Mouse (Mus musculus) MEL (cell line): ENCODE measurements around the gene Dffa. TPM values are rescaled to one million over a fixed set of nuclear protein-coding genes. Genes with fewer than 3 reads are reported as not detected.

ENCODE experiments used
- DNase-seq: peaks from one replicate; pipeline ENCODE4 v3.0.0; 2011; ENCODE audit warnings: low read depth, low spot score
- H3K27ac ChIP-seq: 2 replicates; pipeline ENCODE4 v1.5.1; 2012; ENCODE audit warnings: low read depth, mild to moderate bottlenecking, control low read depth, low read length, moderate library complexity; ENCODE audit not compliant: control insufficient read depth
- H3K27me3 ChIP-seq, 2 experiments: fragments of 150-350 bp in 1 of 2; sonication (generic) in 1 of 2; 2 replicates each; pipeline ENCODE4 v1.6.1; 2012; ENCODE audit warnings: low read length in 2 of 2, mild to moderate bottlenecking in 2 of 2, improper control_type of control experiment in 1 of 2, moderate library complexity in 1 of 2; ENCODE audit not compliant: insufficient read depth in 2 of 2, control insufficient read depth in 1 of 2
- H3K36me3 ChIP-seq, 2 experiments: 2 replicates each; pipeline ENCODE4 v1.6.1; 2012 to 2014; ENCODE audit warnings: low read length in 2 of 2, improper control_type of control experiment in 1 of 2, inconsistent platforms in 1 of 2, mild to moderate bottlenecking in 1 of 2; ENCODE audit not compliant: insufficient read depth in 2 of 2, control insufficient read depth in 1 of 2
- H3K4me1 ChIP-seq, 2 experiments: fragments of 150-350 bp in 1 of 2; sonication (generic) in 1 of 2; 2 replicates each; pipeline ENCODE4 v1.6.1; 2012; ENCODE audit warnings: low read length in 2 of 2, improper control_type of control experiment in 1 of 2, mild to moderate bottlenecking in 1 of 2; ENCODE audit not compliant: insufficient read depth in 2 of 2, control insufficient read depth in 1 of 2
- H3K4me3 ChIP-seq, 2 experiments: fragments of 150-350 bp in 1 of 2; sonication (generic) in 1 of 2; 2 replicates each; pipeline ENCODE4 v1.5.1; 2012; ENCODE audit warnings: low read depth in 2 of 2, low read length in 2 of 2, mild to moderate bottlenecking in 2 of 2, moderate library complexity in 2 of 2, control low read depth in 1 of 2, improper control_type of control experiment in 1 of 2; ENCODE audit not compliant: control insufficient read depth in 1 of 2, insufficient read depth in 1 of 2
- H3K79me2 ChIP-seq: 2 replicates; pipeline ENCODE4 v1.6.1; 2012; ENCODE audit warnings: mild to moderate bottlenecking, low read length, moderate library complexity; ENCODE audit not compliant: control insufficient read depth, poor library complexity, insufficient read depth
- H3K9ac ChIP-seq: 2 replicates; pipeline ENCODE4 v1.6.1; 2012; ENCODE audit warnings: low read depth, mild to moderate bottlenecking, control low read depth, low read length, moderate library complexity; ENCODE audit not compliant: control insufficient read depth, poor library complexity, severe bottlenecking
- H3K9me3 ChIP-seq: fragments of 150-350 bp; sonication (generic); replicated peaks from 2 replicates; pipeline ENCODE4 v1.6.1; 2012; ENCODE audit warnings: mild to moderate bottlenecking, low read length, improper control_type of control experiment, moderate library complexity; ENCODE audit not compliant: insufficient read depth
- CHD2 ChIP-seq: IDR thresholded peaks from 2 replicates; pipeline ENCODE4 v1.6.1; 2011; ENCODE audit warnings: low read length, improper control_type of control experiment
- HCFC1 ChIP-seq: IDR thresholded peaks from 2 replicates; pipeline ENCODE4 v1.6.1; 2012; ENCODE audit warnings: low read depth, mild to moderate bottlenecking, inconsistent platforms, low read length, improper control_type of control experiment, moderate library complexity
- MYC ChIP-seq: IDR thresholded peaks from 2 replicates; pipeline ENCODE4 v1.6.1; 2011; ENCODE audit warnings: low read depth, mild to moderate bottlenecking, low read length, improper control_type of control experiment, moderate library complexity
- NELFE ChIP-seq: IDR thresholded peaks from 2 replicates; pipeline ENCODE4 v1.6.1; 2011; ENCODE audit warnings: low read depth, low read length, improper control_type of control experiment
- POLR2A ChIP-seq, 2 experiments: IDR thresholded peaks; 2 replicates each; pipeline ENCODE4 v1.6.1; 2011 to 2012; ENCODE audit warnings: low read length in 2 of 2, mild to moderate bottlenecking in 2 of 2, control low read depth in 1 of 2, improper control_type of control experiment in 1 of 2, low read depth in 1 of 2, moderate library complexity in 1 of 2; ENCODE audit not compliant: control insufficient read depth in 1 of 2, insufficient read depth in 1 of 2, poor library complexity in 1 of 2
- POLR2AphosphoS2 ChIP-seq: IDR thresholded peaks from 2 replicates; pipeline ENCODE4 v1.6.1; 2011; ENCODE audit warnings: low read length, improper control_type of control experiment
- SIN3A ChIP-seq: IDR thresholded peaks from 2 replicates; pipeline ENCODE4 v1.6.1; 2012; ENCODE audit warnings: low read length, improper control_type of control experiment, inconsistent platforms
- TBP ChIP-seq: IDR thresholded peaks from 2 replicates; pipeline ENCODE4 v1.8.0; 2011; ENCODE audit warnings: low read depth, low read length, improper control_type of control experiment
- USF2 ChIP-seq, 2 experiments: IDR thresholded peaks; 2 replicates each; pipeline ENCODE4 v1.6.1; 2011 to 2012; ENCODE audit warnings: improper control_type of control experiment in 2 of 2, low read length in 2 of 2, borderline replicate concordance in 1 of 2, inconsistent platforms in 1 of 2, low read depth in 1 of 2, mild to moderate bottlenecking in 1 of 2; ENCODE audit not compliant: insufficient read depth in 1 of 2
- ZC3H11A ChIP-seq: IDR thresholded peaks from 2 replicates; pipeline ENCODE4 v1.6.1; 2012; ENCODE audit warnings: low read depth, mild to moderate bottlenecking, inconsistent platforms, low read length, improper control_type of control experiment
- polyA plus RNA-seq, 2 experiments: library from polyadenylated mRNA; stranded (reverse) in 1 of 2; unstranded in 1 of 2; fragments of >175 nt in 1 of 2; fragments of >200 nt in 1 of 2; gene quantifications; 2 replicates each; pipeline versions ENCODE4 v1.2.1 to v1.2.4; 2012; ENCODE audit warnings: low replicate concordance in 2 of 2, low read depth in 1 of 2; ENCODE audit not compliant: insufficient read length in 2 of 2, insufficient read depth in 1 of 2, missing spikeins in 1 of 2
- total RNA-seq: library from RNA; depleted of rRNA; stranded (reverse); fragments of 300-350 nt; gene quantifications from 2 replicates; pipeline ENCODE4 v1.2.3, GENCODE M21; 2012

Gene Dffa
- total and polyA plus RNA-seq, 3 experiments, result 20.2 to 33.0 TPM; not detected in 1

DNA sequence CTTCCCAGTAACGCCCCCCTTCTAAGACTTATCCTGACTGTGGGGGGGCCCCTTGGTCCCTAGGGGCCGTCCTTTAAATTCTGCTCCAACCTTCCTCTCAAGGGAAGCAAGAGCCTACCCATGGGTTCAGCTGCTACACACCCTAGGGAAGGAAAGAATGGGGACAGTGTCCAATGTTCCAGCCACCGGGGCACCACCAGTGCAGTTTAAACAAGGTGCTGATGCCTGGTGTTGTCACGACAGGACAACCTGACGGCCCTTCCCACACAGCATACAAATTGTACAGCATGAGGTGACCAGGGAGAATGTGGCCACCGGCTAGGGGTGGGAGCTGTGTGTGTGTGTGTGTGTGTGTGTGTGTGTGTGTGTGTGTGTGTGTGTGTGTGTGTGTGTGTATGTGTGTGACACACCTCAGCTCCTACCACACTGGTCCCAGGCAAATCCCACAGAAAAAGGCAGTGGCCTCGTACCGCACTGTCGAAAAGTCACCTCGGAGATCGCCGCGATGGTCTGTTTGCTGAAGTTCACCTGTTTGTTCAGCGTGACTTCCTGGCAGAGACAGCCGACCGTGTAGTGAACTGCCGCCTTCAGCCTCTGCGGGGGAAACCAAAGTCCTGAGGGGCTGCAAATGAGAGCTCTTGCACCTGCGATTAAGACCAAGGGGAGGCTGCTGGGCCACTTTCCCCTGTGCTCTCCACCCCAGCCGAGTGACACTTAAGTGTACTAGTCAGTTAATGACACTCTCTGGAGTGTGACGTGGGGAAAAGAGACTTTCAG lies 28.0 kb downstream of the Dffa start:
- DNase-seq, result no peak
- no peak overlapping the region for H3K27ac ChIP-seq
- H3K9me3 ChIP-seq, result no peaks in the 10 kb centered on the region
- peaks cover 7% of the 10 kb centered on the region for H3K79me2 ChIP-seq
- no peaks in the 10 kb centered on the region for H3K27me3 ChIP-seq
- H3K36me3 ChIP-seq, result peaks cover 0 to 2% of the 10 kb centered on the region in 2 experiments; a peak in 3 of 4 replicates
- peaks cover 2 to 7% of the 10 kb centered on the region in 2 experiments; a peak in 3 of 4 replicates for H3K4me1 ChIP-seq
- no peak overlapping the region for H3K4me3 ChIP-seq
- H3K9ac ChIP-seq, result no peak overlapping the region
- TF ChIP-seq NELFE (no peak), USF2 (IDR thresholded peaks at IDR 0.05; ENCODE audit: borderline replicate concordance in 1 of 2, insufficient read depth in 1 of 2, low read depth in 1 of 2, low read length in 2 of 2) (no peak), TBP (no peak), SIN3A (no peak), POLR2AphosphoS2 (no peak), ZC3H11A (no peak)

DNA sequence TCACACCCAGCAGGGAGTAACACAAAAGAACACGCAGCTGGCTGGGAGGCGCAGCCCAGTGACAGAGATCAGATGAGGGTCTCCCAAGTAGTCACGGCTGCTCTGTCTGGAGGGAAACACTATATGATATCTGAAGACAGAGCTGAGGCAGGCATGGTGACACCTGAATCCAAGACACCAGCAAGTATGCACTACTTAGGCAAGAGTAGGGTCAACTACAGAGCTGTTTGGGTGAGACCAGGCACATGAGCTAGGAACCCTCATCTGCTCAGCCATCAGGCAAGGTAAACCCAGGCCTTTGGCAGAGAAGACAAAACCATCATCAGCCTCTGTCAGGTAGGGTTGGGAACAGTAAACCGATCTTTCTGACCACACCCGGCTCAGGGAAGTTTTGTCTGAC lies 29.4 kb downstream of the Dffa start:
- H3K36me3 ChIP-seq, result peaks cover 0 to 2% of the 10 kb centered on the region in 2 experiments; a peak in 3 of 4 replicates
- peaks cover 2 to 7% of the 10 kb centered on the region in 2 experiments; a peak in 3 of 4 replicates for H3K4me1 ChIP-seq
- TF ChIP-seq MYC, result no peak
- no peak for TF ChIP-seq CHD2
- no peak for TF ChIP-seq HCFC1
- H3K79me2 ChIP-seq, result peaks cover 7% of the 10 kb centered on the region
- H3K27me3 ChIP-seq, result no peaks in the 10 kb centered on the region
- no peak overlapping the region for H3K27ac ChIP-seq
- no peak overlapping the region for H3K9ac ChIP-seq
- DNase-seq, result no peak
- no peak overlapping the region for H3K4me3 ChIP-seq
- H3K9me3 ChIP-seq, result no peaks in the 10 kb centered on the region

DNA sequence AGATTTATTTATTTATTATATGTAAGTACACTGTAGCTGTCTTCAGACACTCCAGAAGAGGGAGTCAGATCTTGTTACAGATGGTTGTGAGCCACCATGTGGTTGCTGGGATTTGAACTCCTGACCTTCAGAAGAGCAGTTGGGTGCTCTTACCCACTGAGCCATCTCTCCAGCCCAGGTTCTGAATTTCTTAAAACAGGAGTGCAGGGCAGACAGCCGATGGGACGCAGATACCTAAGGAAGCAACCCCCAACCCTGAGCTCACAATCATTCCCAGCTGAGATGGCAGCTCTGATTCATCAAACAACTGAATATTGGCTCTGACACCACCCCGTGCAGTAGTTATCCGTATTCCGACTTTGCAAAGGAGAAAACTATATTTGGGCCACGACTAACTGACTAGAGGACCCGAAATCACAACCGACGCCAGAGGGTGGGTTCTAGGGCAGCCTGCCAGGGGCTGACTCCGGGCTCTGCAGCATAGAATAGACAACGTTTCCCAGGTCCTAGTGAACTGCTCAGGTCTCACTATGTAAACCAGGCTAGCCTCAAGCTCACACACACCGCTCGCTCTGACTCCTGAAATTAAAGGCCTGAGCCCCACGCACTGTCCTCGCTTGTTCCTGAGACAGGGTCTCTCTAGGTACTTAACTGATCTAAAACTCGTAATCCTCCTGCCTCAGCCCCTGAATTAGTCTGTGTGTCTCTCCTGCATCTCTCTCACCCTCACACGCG lies 32.3 kb downstream of the Dffa start:
- peaks cover 0 to 2% of the 10 kb centered on the region in 2 experiments; a peak in 3 of 4 replicates for H3K36me3 ChIP-seq
- no peaks in the 10 kb centered on the region for H3K9me3 ChIP-seq
- peak; percentile 40 for DNase-seq
- H3K27me3 ChIP-seq, result no peaks in the 10 kb centered on the region
- TF ChIP-seq TBP (peak; percentile 90), POLR2A (IDR thresholded peaks at IDR 0.05; ENCODE audit: control insufficient read depth in 1 of 2, insufficient read depth in 1 of 2, low read depth in 1 of 2, low read length in 2 of 2, poor library complexity in 1 of 2) (no peak)
- peak overlapping the region; percentile 81 to 86 for H3K4me3 ChIP-seq
- peak overlapping the region; percentile 91 for H3K9ac ChIP-seq
- peak overlapping the region; percentile 83; the same call in 1 of the 2 replicates for H3K27ac ChIP-seq
- peaks cover 2 to 7% of the 10 kb centered on the region in 2 experiments; a peak in 3 of 4 replicates for H3K4me1 ChIP-seq
- peaks cover 7% of the 10 kb centered on the region for H3K79me2 ChIP-seq
